Mouse (Mus musculus) heart, adult 2 months (tissue): ENCODE data around the gene Bsx.

Experiments
- CTCF ChIP-seq: fragments of 200-600 bp; IDR thresholded peaks from 2 replicates; pipeline ENCODE4 v1.8.1; 2022; ENCODE audit warnings: antibody characterized with exemption, mild to moderate bottlenecking, moderate library complexity
- EP300 ChIP-seq: fragments of 200-500 bp; IDR thresholded peaks from 2 replicates; pipeline ENCODE4 v1.6.1; 2011; ENCODE audit warnings: low read depth, low read length, control low read depth; ENCODE audit not compliant: insufficient read depth
- POLR2A ChIP-seq: fragments of 200-500 bp; IDR thresholded peaks from 2 replicates; pipeline ENCODE4 v1.6.1; 2011; ENCODE audit warnings: mild to moderate bottlenecking, low read depth, low read length, control low read depth; ENCODE audit not compliant: insufficient read depth

GRCm38 (mm10) chr9:40876693-40877092, 2.8 kb downstream of the Bsx start:
- no peak for TF ChIP-seq CTCF
- TF ChIP-seq POLR2A: no peak
- TF ChIP-seq EP300: no peak
